Mouse (Mus musculus) brain, embryonic 14.5 days (tissue): ENCODE measurements around the gene Nradd.

Experiments
- CTCF ChIP-seq: fragments of 200-500 bp; IDR thresholded peaks from 2 replicates; pipeline ENCODE4 v1.5.1; 2012; ENCODE audit warnings: inconsistent platforms, mild to moderate bottlenecking, moderate library complexity, borderline replicate concordance; ENCODE audit not compliant: insufficient read depth, insufficient read length; ENCODE audit errors: extremely low read depth
- POLR2A ChIP-seq: fragments of 200-500 bp; IDR thresholded peaks from 2 replicates; pipeline ENCODE4 v1.6.1; 2012; ENCODE audit warnings: mild to moderate bottlenecking, inconsistent platforms, borderline replicate concordance; ENCODE audit not compliant: poor library complexity, insufficient read depth, insufficient read length, severe bottlenecking; ENCODE audit errors: extremely low read depth

DNA sequence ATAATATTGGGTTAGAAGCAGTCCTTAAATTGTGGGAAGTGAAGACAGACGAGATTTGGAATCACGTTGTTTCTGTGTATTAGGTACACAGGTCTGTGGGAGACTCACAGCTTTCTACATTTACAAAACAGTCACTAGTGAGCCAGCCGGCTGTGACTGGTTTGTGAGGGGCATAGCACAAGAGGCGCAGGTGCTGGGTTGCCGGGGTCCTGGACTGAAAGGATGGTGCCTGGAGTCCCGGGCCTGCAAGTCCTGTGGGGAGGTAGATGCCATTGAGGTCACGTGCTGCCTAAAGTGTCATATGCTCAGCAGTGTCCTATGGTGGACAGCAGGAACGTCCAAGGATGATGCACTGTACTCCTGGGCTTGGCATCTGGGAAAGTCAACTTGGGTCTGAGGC is 42.1 kb upstream of the Nradd start:
- TF ChIP-seq CTCF (no peak), POLR2A (no peak)
